Mouse (Mus musculus) neural tube, embryonic 15.5 days (tissue): ENCODE results near the gene Pnp2. TPM values are rescaled to one million over a fixed set of nuclear protein-coding genes. Genes with fewer than 3 reads are reported as not detected.

Experiments used
- polyA plus RNA-seq: library from polyadenylated mRNA; unstranded; fragments of >200 nt; fragmentation: Nextera tagmentation; extraction: Ambion mirVana; gene quantifications from 2 replicates; pipeline ENCODE4 v1.2.1, GENCODE M21; 2015

Pnp2 gene
- polyA plus RNA-seq, 1 experiment from 2014 or later = 0.55 TPM

Other genes starting within 250 kb of the Pnp2 start
- gene Olfr748, start 248.6 kb upstream of the Pnp2 start, polyA plus RNA-seq = not detected in 2 replicates
- not detected in 2 replicates for gene Olfr749, start 210.9 kb upstream of the Pnp2 start, polyA plus RNA-seq
- gene Ttc5, start 170.5 kb upstream of the Pnp2 start, polyA plus RNA-seq = 114 and 119 TPM in 2 replicates
- gene Ccnb1ip1, start 148.3 kb upstream of the Pnp2 start, polyA plus RNA-seq = not detected in 2 replicates
- gene Parp2, start 148.2 kb upstream of the Pnp2 start, polyA plus RNA-seq = 43.6 and 48.7 TPM in 2 replicates
- gene Tep1, start 85.4 kb upstream of the Pnp2 start, polyA plus RNA-seq = 3.1 and 4.0 TPM in 2 replicates
- 3.4 and 4.1 TPM in 2 replicates for gene Klhl33, start 58.5 kb upstream of the Pnp2 start, polyA plus RNA-seq
- 107 and 125 TPM in 2 replicates for gene Osgep, start 31.1 kb upstream of the Pnp2 start, polyA plus RNA-seq
- gene Apex1, start 31.0 kb upstream of the Pnp2 start, polyA plus RNA-seq = 157 and 177 TPM in 2 replicates
- 98.6 and 99.7 TPM in 2 replicates for gene Pip4p1, start 25.1 kb upstream of the Pnp2 start, polyA plus RNA-seq
- gene Pnp, start 24.9 kb upstream of the Pnp2 start, polyA plus RNA-seq = 20.5 and 36.3 TPM in 2 replicates
- gene Gm49342, start 11.5 kb upstream of the Pnp2 start, polyA plus RNA-seq = not detected in 2 replicates
- gene Rnase10, start 51.8 kb downstream of the Pnp2 start, polyA plus RNA-seq = 0.10 TPM in 1 of 2 replicates, not detected in the other
- gene Rnase9, start 85.9 kb downstream of the Pnp2 start, polyA plus RNA-seq = not detected in 2 replicates
- not detected in 2 replicates for gene Rnase11, start 94.2 kb downstream of the Pnp2 start, polyA plus RNA-seq
- not detected in 2 replicates for gene Rnase12, start 101.7 kb downstream of the Pnp2 start, polyA plus RNA-seq
- not detected in 2 replicates for gene Olfr750, start 118.4 kb downstream of the Pnp2 start, polyA plus RNA-seq
- 18.6 and 30.0 TPM in 2 replicates for gene Rnase4, start 135.1 kb downstream of the Pnp2 start, polyA plus RNA-seq
- 4.4 and 8.0 TPM in 2 replicates for gene Ang, start 135.2 kb downstream of the Pnp2 start, polyA plus RNA-seq
- gene Eddm3b, start 158.4 kb downstream of the Pnp2 start, polyA plus RNA-seq = not detected in 2 replicates
- 1.0 and 2.2 TPM in 2 replicates for gene Rnase6, start 167.9 kb downstream of the Pnp2 start, polyA plus RNA-seq
- 1.1 and 1.5 TPM in 2 replicates for gene Rnase1, start 190.8 kb downstream of the Pnp2 start, polyA plus RNA-seq
- gene Rnase2b, start 206.3 kb downstream of the Pnp2 start, polyA plus RNA-seq = not detected in 2 replicates
- not detected in 2 replicates for gene Ang2, start 243.2 kb downstream of the Pnp2 start, polyA plus RNA-seq
- not detected in 2 replicates for gene Ear14, start 247.4 kb downstream of the Pnp2 start, polyA plus RNA-seq